Mouse (Mus musculus) T-helper 1 cell (primary cell): ENCODE measurements at regions not wholly inside any gene's neighbourhood (a gene's known extent, or its start where the extent isn't known, plus 50 kb on each side); places are given as distances from the start of the nearest gene placed in this dataset.

Source experiments
- in situ Hi-C: fragments of 300-600 bp; cut with MboI, MseI; formaldehyde crosslinking; loops from one replicate; pipeline ENCODE4 v1.15.1; 2025; ENCODE audit warnings: high pct_unique_total_duplicates

DNA sequence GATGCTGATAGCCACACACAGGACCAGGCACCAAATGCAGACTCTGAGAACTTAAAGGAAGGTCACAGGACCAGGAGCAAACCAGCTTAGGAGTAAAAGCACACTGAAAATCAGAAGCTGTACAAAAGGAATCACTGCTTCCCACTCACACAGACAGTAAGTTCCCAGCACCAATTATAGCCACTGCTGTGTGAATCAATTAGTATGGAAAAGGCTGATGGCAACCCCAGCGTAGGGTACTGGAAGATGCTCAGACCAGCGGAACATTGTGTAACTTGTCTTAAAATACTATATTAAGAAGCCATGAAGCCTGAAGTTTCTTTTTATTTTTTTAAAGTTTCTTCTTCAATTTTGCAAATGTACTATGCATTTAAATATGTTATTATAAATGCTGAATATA, 115.8 kb downstream of the Lnpk start:
- in situ Hi-C loops: no loop called here

DNA sequence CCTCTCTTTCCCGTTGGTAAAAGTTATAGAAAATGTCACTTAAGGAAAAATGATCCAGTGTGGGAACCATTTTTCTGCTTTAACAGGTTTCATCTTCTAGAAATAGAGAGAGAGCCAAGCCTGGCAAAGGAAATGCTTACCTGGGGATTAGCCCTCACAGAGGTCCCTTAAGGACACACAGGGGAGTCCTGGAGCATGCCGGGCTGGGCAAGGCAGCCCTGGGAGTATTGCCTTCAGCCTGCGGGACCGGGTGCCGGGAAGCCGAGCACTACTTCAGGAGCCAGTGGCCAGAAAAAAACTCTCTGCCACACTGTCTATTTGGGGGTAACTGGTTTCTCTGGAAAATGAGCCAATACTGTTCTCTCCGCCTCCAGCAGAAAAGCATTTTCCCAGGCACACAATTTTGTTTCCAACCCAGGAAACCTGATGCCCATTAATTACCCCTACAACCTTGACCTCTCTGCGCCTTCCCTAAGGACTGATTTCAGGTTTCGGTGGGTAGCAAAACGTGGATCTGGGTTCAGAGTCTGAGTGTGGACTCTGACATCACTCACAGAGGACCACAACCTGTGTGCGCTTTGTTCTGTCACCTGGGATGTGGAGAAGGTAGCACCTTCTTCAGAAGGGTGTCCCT, 117.9 kb downstream of the Lnpk start:
- in situ Hi-C loops: no loop called here

DNA sequence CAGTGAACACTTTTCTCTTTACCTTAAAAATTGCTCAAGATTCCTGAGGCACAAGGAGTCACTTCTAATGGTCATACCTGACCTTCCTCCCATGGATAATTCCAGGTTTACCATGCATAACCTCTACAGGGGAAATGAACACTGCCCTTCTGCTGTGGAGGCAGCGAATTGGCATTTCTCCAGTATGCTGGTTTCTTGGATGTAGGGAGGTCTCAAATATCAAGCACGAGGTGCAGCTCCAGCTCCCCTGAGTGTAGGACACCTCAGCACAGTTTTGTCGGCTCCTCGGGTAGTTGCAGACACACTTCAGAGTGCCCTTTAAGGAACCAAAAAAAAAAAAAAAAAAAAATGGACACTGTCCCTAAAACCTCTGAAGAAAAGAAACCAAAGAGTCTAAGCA, 124.8 kb downstream of the Lnpk start:
- in situ Hi-C loops: no loop called here

DNA sequence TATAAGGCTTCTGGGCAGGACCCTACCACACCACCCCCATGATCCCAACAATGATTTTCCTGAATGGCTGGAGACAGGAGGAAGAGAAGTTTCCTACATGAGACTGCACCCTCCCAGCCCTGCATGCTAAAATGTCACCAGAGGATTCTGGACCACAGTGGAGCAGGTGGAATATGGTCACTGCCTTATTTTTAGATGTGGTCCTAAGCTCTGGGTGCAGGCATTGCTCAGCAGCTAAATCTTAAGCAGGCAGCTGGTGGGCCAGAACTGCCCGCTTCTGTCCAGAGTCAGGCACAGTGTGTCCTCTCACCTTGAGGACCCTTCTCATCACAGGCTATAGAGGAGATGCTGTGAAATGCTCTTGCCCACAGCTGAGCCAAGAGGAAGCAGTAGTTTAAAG, 126.6 kb downstream of the Lnpk start:
- in situ Hi-C loops: no loop called here

DNA sequence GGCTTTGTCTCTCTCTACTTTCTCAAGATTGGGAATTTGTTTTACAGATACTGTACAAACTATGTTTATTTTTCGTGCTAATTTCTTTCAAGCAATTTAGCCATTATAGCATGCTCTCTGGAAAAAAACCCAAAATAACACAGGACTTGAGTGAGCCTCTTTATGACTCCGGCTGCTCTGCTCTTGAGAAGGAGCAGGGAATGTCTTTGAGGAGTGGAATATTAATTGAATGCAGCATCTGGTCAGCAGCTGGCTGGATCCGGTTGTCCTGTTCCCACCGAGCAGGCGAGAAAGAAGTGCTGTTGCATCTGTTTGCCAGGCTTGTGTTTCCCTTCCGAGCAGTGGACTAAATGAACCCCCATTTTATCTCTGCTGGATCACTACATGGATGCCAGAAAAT, 127.7 kb downstream of the Lnpk start:
- in situ Hi-C loops: no loop called here

DNA sequence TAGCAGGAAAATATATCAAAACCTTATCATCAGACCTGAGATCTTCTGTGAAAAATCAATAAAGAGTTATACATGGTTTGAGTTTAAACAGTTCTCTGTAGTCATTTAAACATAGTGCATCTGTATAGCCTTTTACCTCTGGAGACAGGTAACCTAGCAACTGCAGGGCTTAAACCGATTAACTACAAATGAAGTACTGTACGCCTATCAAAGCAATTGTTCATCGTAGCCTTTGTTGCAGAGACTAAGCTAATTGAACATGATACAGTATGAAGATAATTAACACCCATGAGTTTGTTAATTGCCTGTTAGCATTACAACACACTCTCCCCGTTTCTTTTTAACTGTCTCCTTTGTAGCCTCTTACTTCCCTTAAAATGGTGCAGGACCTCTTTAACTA, 128.2 kb downstream of the Lnpk start:
- in situ Hi-C loops: no loop called here

DNA sequence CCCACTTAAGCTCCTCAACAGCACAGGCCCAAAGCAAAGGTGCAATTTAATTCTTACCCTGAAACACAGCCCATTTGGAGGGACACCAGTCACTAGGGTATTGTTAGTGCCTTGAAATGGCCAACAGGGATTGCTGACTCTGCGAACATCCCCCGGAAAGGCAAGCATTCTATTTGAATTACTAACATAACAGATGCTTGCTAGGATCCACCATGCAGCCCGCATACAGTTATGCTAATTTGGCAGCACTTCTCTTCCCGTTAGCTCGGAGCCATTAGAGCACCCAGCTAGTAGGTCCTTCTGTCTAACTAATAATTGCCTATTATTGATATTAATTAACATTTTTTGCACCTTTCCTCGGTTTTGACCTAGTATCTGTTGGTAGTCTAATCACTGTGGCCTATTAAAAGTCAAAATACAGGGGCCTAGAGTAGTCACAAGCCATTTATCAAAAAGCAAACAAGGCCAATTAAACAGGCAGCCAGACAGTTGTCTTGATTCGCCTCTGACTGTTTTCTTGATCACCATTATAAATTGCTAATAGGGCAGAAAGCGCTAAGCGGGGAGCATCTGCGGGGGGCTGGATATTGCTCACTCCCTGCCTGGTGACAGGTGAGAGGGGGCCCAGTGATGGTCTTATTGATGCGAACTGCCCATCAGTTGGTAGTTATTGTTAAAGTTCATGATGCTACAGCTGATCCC, 129.0 kb downstream of the Lnpk start:
- in situ Hi-C loops: no loop called here

DNA sequence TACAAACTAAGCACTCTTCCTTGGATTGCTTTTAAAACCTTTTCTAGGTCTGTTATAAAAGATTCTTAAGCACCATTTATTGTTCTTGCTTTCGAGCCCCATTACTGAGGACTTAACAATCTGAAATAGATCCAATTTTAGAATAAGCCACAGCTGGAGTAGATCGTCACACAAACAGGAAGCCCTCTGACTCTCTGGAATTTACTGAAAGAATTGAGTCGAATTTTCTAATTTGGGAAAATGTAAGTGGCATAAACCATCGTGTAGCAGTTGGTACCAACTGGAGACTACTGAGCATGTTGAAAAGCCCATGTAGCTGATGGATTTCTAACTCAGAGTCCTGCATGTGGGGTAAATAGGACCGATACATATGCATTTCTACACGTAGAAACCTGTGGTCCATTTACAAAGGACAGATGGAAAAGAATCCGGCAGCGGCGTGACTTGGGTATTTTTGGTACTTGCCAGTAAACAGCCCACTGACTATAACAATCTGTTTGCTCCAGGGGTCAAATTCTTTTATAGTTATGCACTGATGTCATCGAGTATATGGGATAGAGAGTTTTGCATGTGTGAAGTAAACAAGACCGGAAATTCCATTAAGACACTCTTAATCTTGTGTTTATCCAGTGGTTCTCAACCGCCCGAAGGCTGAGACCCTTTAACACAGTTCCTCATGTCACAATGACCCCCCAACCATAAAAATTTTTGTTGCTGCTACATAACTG, 143.9 kb downstream of the Lnpk start:
- in situ Hi-C loops: no loop called here

DNA sequence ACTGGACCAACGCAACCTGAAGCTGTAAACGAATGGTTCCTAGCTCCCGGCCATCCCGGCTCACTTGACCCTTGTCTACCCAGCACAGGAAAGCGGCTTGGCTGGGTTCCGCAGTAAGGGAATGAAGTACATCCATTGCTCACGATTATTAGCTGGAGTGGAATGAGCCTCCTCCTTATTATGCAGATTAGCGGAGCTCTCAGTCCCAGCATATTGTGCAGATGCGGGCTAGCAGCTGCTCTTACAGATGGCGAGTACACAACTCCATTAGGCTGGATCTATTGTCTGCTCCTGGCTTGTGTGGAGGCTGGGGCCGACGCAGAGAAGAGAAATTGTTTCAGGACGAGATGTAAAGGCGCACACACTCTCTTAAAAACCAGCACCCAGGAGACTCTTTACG, 152.5 kb downstream of the Lnpk start:
- in situ Hi-C loops: no loop called here

DNA sequence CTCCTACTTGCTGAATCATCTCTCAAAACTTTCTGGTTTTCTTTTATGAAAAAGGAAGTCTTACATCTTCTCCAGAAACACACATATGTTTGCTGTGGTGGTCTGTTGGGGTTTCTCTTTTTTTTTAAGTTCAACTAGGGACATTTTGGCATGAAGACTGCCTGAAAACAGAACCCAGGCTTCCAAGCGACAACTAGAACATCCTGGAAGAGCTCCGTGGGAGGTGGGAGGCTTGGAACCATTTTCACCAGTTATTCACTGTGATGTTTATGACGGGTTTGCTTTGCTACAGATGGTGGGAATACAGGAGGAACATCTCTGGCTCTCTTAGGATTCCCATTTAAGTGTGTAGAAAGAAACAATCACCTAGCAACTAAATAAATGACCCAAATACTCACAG, 154.5 kb downstream of the Lnpk start:
- in situ Hi-C loops: no loop called here

DNA sequence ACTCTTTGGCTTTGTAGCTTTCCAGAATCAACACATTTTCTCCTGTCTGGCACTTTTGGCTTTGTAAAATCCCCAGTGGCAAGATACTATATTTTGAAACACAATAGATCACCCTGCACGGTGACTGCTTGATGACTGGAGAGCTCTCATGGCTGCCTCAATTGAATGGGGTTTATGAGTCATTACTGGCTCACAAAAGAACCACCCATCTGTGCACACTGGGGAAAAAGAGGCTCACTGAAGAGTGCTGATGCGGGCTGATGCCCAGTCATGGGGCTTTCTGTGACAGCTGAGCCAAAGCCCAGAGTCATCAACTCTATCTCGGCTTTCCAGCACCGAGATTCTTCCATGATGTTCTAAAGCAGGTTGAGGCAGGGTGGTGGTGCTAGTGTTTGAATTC, 163.1 kb downstream of the Lnpk start:
- in situ Hi-C loops: no loop called here

DNA sequence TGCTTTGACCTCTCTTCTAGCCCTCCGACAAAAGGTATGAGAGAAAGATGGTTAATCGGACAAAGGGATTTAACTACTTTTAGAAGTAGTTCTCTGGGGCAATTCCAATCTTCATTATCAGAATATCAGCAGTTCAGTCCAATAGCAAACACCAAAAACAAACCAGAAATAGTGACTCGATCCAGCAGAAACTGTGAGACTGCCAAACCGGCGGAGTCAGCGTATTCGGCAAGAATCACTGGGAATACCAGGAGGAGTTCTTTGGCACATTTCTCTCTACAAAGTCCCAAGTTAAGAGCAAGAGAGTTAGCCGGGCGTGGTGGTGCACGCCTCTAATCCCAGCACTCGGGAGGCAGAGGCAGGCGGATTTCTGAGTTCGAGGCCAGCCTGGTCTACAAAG, 164.5 kb downstream of the Lnpk start:
- in situ Hi-C loops: no loop called here

DNA sequence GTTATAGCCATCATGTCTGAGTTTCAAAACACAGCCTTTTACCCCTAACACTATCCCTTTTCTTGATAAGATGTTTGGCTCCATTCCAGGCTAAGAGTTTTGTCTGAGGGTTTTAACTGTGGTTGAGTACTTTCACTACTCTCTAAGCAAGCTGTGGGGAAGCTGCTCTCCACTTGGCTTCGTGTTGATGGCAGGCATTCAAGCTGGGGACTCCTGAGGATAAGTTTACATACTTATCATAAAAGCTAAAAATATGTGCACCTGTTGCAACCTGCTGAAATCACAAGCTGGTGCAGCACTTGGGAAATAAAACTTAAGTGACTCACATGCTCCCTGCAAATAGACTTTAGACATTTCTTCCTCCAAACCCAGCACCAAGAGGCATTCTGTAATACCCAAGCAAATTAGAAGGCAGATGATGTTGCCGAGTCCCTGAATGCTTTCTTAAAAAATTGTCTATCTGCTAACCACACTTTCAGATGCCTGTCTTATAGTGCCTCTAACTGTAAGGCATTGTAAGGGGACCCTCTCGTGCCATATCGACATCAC, 169.3 kb downstream of the Lnpk start:
- in situ Hi-C loops: no loop called here

DNA sequence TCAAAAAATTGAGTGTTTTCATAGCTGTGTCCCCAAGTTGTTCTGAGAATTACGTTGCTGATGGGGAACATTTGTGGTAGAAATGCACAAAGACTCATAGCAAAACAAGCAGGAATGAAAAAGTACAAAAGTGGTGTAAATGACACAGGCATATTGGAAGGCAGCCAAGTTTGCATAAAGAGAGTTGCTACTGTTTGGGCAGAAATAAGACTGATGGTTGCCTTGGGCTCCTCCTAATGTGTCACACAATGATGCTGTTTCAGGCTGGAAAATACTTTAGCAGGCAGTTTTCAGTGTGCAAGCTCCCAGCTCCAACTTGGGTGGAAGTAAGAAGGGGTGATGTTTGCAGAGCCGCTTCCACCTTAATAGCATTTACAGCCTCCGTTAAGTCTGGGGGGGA, 174.7 kb downstream of the Lnpk start:
- in situ Hi-C loops: no loop called here

DNA sequence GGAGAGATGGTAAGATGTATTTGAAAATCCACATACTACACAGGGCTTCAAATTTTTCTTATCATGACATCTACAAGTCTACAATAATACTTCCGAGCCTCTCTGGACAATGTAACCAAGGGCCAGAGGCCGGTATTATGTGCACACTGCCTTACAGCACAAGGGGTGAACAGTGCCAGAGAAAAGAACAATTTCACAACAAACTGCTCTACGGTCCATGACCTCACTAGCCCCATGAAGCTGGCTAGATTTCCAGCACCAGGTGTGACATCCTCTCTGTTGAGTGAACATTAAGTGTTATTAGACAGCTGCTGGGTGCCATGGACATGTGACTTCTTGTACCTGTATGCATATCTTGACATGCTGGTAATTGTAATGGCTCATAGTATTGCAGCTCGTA, 188.2 kb downstream of the Lnpk start:
- in situ Hi-C loops: no loop called here

DNA sequence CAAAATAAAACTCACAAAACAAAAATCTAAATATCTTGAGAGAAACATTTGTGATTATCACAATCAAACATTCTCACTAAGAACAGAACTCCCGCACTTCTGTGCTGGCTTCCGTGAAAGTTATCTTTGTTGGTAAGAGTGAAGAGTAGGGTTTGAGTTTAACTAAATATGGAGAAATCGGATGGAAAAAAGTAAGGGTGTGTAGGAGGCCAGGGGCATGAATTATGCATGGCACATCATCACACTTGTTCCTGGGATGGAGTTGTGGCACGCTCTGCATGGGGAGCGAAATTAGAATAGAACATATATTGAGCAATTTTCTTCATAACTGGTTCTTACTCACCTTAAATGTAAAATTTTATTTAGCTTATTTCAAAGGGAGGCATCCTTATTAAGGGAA, 191.2 kb downstream of the Lnpk start:
- in situ Hi-C loops: no loop called here

DNA sequence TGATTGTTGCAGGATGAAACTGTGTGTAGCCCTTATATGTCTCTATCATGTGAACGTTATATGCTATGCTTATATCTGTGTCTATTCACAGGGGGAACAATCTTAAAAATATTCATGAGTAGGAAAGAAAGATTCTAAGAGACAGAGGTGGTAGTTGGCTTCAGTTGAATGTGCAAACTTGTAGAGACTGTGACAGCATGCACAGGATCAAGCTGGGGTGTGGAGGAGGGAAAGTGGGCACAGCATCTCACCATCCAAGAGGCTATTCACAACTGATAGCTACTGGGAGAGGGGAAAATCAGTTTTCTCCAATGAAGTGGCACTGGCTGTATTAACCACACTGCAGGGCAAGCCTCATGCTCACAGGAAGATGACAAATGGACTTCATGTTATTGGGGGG, 194.3 kb downstream of the Lnpk start:
- in situ Hi-C loops: no loop called here

DNA sequence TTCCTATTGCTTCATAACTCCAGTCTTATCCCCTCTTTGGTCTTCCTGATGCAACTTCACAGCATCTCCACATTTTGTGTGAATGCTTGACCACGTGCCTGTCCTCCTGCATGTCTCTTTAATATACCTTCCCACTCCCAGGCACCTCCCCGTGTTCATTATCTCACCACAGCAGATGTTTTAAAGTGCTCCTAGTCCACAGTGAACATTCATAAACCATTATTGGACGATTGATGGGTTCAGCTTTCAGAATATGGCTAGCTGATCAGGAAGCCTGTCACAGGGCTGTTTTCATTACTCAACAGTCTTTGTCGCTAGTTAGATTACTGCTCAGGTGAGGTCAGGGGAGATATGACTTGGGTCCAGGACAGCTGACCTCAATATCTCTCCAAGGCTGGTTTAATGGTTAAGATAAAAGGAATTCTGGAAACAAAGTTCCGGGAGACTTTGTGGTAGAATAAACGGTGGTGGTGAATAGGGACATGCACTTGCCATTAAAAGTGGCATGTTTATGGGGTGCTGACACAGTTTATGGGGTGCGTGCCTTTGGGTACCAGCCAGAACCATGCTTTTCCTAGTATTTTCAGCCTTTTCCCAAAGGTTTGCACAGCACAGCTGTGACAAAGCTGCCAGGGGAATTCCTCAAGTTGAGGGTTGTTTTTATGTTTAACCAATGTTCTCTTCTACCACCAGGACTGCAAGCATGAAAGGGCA, 198.5 kb downstream of the Lnpk start:
- in situ Hi-C loops: no loop called here

DNA sequence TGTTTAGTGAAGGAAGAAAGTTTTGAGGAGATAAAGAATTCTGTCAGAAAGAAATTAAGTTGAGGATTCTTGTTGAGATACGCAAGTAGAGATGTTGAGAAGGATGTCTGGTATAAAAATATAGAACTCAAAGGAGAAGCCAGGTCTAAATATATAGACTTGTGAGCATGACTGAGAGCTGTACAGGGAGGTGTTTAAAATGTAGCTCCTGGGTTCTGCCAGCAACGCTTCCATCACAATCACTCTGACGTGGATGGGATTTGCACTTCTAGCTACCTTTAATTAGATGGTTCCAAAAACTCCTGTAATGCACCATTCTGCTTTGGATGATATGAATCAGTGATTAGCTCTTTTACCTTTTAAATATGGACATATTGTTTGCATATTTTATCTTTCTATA, 200.5 kb downstream of the Lnpk start:
- in situ Hi-C loops: no loop called here

DNA sequence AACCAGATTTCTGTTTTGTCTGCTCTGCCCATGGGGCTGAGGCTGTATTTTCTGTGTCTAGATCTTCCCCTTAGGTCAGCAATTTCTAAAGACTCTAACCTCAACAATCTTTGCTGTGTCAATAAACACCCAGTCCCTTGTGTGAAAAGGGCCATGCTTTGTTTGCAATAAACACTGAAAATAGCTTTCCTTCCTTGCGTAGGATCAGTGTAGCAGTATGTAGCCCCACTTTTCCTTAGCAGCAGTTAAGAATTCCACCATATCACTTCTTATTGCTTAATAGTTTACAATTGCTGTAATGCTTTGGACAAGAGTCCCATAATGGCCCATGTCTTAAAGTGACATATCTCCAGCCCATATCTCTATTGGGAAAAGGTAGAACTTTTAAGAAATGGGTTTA, 205.3 kb downstream of the Lnpk start:
- in situ Hi-C loops: no loop called here

DNA sequence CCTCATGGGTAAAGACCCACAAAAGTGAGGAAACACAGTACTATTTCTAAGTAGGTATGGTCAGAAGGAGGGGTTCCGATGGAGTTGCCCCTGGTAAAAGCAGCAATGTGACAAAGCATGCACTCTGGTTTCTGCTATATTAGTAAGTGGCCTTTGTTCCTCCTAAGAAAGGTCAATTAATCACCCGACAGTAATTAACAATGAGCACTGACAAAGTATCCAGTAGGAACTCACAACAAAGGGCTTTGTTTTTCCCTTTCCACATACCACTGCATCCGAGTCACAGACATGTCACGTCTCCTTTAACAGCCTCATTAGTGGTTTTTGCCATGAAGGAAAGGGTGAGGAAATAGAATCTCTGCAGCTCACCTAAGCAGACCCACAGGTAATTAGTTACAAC, 206.2 kb downstream of the Lnpk start:
- in situ Hi-C loops: no loop called here

DNA sequence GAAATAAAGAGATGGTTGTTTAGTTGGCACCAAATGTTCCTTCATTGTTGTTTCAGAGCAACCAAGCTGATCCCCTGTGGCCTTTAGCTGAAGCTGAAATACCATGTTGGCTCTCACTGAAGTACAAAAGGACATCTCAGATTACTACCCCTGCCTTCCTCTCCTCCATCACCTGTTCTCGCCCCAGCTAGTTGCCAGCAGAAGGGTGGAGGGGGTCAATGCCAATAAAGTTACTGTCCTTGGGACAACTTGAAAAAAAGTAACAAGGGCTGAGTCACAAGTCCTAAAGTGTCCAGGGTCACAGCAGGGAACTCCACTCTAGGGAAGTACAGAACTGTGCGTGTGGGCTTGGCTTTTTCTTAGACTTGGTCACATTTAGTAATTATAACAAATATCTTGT, 216.0 kb downstream of the Lnpk start:
- in situ Hi-C loops: no loop called here
